Mouse (Mus musculus): ENCODE data around the gene Hlcs. TPM values are rescaled to one million over a fixed set of nuclear protein-coding genes. Genes with fewer than 3 reads are reported as not detected.

Gene Hlcs
- polyA plus RNA-seq, 1 experiment = 17.5 TPM

DNA sequence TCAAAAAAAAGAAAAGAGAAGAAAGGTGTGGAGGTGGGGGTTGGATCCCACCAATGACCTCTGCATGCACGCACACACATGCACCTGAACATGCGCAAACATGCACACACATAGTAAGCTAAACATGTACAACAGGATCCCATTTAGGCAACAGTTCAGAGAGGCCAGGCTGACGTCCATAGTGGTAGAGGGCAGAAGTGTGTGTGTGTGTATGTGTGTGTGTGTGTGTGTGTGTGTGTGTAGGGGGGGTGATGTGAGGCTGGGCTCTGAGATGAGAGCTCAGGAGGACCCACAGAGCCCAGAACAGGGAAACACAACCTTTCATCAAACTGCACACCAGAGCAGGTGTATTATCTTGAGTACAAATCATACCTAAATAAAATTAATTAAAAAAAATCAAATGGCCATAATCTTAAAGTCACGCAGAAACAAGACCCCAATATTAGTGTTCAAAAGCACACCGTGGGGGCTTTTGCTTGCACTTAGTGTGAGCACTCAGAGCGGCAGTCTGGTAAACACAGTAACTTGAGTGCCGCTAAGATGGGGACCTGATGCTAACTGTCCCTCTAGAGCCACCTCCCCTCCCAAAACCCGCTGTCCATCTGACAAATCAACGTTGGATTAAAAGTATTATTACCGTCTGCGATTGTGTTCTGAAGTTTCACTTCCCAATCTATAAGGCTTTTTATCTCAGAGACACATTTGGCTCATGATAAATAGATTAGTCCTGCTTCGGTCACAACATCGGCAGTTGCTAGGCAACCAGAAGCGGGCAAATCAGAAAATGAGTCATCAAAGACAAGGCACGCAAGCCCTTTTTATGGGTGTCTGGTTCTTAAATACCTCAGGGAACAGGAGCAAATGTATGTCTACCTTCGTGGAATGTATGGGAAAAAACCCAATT is 76.9 kb downstream of the Hlcs start:
- 55% methylated on average over 16 of the region's 16 CpGs for WGBS
- H3K4me1 ChIP-seq (ENCODE audit: control insufficient read depth, insufficient read depth, low read length) = 0 out of 2 replicates have a peak, but pooled peaks cover 2% of the 10 kb centered on the region
- no peaks in the 10 kb centered on the region for H3K27me3 ChIP-seq (ENCODE audit: control insufficient read depth, insufficient read depth, low read length)
- TF ChIP-seq CTCF (IDR thresholded peaks at IDR 0.05; ENCODE audit: borderline replicate concordance, insufficient read depth, low read depth, low read length) (no peak), POLR2A (IDR thresholded peaks at IDR 0.05; ENCODE audit: borderline replicate concordance, insufficient read depth, low read length) (no peak)
- no peak for DNase-seq
- no peak overlapping the region for H3K4me3 ChIP-seq (replicated peaks; ENCODE audit: insufficient read depth, low read depth, low read length)
- H3K27ac ChIP-seq (ENCODE audit: insufficient read depth, low read length) = no peak overlapping the region

DNA sequence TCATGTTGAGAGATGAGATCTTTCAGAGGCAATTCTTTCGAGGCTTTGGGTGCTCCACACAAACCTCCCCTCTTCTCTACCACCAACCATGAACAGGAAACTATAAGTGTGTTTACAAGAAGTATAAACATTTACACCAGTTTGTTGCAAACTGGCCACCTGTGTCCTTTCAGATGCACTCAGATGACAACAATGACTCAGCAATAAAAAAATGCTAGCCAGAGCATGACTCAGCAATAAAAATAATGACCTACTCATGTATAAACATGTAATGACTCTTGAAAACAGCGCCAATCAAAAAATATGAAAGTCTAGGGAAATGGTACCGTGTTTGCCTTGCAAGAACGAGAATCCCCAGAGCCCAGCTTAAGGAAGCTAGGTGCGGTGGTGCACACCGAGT is 77.7 kb downstream of the Hlcs start:
- Histone ChIP-seq H3K27ac (ENCODE audit: insufficient read depth, low read length) (no peak overlapping the region), H3K27me3 (ENCODE audit: control insufficient read depth, insufficient read depth, low read length) (no peaks in the 10 kb centered on the region), H3K4me1 (ENCODE audit: control insufficient read depth, insufficient read depth, low read length) (0 out of 2 replicates have a peak, but pooled peaks cover 2% of the 10 kb centered on the region), H3K4me3 (replicated peaks; ENCODE audit: insufficient read depth, low read depth, low read length) (no peak overlapping the region)
- TF ChIP-seq POLR2A (IDR thresholded peaks at IDR 0.05; ENCODE audit: borderline replicate concordance, insufficient read depth, low read length) (no peak), CTCF (IDR thresholded peaks at IDR 0.05; ENCODE audit: borderline replicate concordance, insufficient read depth, low read depth, low read length) (no peak)
- 96% methylated on average over 6 of the region's 6 CpGs for WGBS
- DNase-seq = no peak

DNA sequence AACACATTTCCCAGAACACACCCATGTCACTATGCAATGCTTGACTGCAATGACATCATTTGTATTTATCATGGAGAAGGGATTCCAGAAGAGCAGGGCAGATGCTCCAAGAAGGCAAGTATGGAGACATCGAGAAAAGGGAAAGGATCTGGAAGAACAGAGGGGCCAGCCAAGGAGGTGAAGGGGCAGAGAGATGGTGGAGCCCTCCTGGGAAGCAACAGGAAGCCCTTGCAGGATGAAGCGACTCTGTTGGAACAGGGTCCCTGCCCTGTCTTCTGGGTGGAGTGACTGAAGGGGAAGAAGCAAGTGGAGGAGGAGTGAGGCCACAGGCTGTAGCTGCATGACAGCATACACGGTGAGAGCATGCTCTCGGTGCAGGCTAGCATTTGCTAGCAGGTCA is 79.2 kb downstream of the Hlcs start:
- no peak overlapping the region for H3K27ac ChIP-seq (ENCODE audit: insufficient read depth, low read length)
- no peak overlapping the region for H3K4me3 ChIP-seq (replicated peaks; ENCODE audit: insufficient read depth, low read depth, low read length)
- TF ChIP-seq CTCF (IDR thresholded peaks at IDR 0.05; ENCODE audit: borderline replicate concordance, insufficient read depth, low read depth, low read length) = no peak
- no peak for TF ChIP-seq POLR2A (IDR thresholded peaks at IDR 0.05; ENCODE audit: borderline replicate concordance, insufficient read depth, low read length)
- H3K4me1 ChIP-seq (ENCODE audit: control insufficient read depth, insufficient read depth, low read length) = 0 out of 2 replicates have a peak, but pooled peaks cover 2% of the 10 kb centered on the region
- 74% methylated on average over 4 of the region's 4 CpGs for WGBS
- no peak for DNase-seq
- no peaks in the 10 kb centered on the region for H3K27me3 ChIP-seq (ENCODE audit: control insufficient read depth, insufficient read depth, low read length)

DNA sequence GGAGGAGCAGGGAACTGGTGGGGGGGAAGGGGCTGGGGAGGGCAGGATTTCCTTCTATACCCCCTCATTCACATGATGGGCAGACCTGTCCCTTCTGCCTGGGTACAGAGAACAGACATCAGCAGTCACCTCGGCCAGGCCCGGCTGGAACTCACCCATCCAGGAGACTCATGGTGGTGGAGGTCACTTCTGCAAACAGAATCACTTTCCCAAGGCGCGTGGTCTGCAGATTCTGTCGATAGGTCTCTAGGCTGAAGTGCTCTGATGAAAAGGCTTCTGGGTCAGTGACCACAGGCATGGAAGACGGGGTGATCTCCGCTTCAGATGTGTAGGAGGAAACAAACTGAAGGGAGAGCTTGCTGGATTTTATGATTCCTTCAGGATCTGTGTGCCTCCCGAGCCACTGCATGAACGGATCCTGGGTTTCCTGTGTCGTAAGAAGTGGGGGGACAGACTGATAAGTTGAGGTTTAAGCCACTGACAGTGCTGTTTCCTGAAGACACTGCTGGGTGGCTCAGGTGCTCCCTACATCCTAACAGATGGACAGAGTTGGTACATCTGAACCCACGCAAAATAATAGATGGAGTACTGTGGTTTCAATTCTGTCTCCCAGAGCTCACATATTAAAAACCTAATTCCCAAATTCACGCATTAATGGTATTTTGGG is 82.3 kb downstream of the Hlcs start:
- no peak overlapping the region for H3K4me3 ChIP-seq (replicated peaks; ENCODE audit: insufficient read depth, low read depth, low read length)
- H3K27me3 ChIP-seq (ENCODE audit: control insufficient read depth, insufficient read depth, low read length) = no peaks in the 10 kb centered on the region
- no peak overlapping the region for H3K27ac ChIP-seq (ENCODE audit: insufficient read depth, low read length)
- WGBS = 90% methylated on average over 12 of the region's 12 CpGs
- no peak for TF ChIP-seq CTCF (IDR thresholded peaks at IDR 0.05; ENCODE audit: borderline replicate concordance, insufficient read depth, low read depth, low read length)
- TF ChIP-seq POLR2A (IDR thresholded peaks at IDR 0.05; ENCODE audit: borderline replicate concordance, insufficient read depth, low read length) = no peak
- H3K4me1 ChIP-seq (ENCODE audit: control insufficient read depth, insufficient read depth, low read length) = no peaks in the 10 kb centered on the region
- DNase-seq = no peak

DNA sequence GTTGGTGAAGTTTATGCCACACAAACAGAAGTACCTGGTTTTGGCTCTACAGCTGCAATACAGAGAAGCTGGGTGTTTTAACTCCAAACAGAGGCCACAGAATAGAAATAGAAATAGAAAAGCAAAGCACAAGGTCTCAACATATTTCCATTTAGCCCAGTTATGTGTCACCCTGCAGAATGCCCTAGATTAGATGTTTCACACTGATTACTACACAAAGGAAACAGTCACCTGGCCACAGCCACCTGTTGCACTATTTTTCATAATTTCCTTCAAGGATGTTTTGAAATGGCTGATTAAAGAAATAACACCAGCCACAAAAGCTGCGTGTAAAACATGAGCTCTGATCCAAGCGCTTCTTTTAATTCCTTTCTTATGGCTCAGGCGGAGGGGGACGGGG is 82.9 kb downstream of the Hlcs start:
- Histone ChIP-seq H3K4me1 (ENCODE audit: control insufficient read depth, insufficient read depth, low read length) (no peaks in the 10 kb centered on the region), H3K4me3 (replicated peaks; ENCODE audit: insufficient read depth, low read depth, low read length) (no peak overlapping the region), H3K27me3 (ENCODE audit: control insufficient read depth, insufficient read depth, low read length) (no peaks in the 10 kb centered on the region), H3K27ac (ENCODE audit: insufficient read depth, low read length) (no peak overlapping the region)
- TF ChIP-seq POLR2A (IDR thresholded peaks at IDR 0.05; ENCODE audit: borderline replicate concordance, insufficient read depth, low read length) (no peak), CTCF (IDR thresholded peaks at IDR 0.05; ENCODE audit: borderline replicate concordance, insufficient read depth, low read depth, low read length) (no peak)
- WGBS = 92% methylated on average over 4 of the region's 4 CpGs
- no peak for DNase-seq

DNA sequence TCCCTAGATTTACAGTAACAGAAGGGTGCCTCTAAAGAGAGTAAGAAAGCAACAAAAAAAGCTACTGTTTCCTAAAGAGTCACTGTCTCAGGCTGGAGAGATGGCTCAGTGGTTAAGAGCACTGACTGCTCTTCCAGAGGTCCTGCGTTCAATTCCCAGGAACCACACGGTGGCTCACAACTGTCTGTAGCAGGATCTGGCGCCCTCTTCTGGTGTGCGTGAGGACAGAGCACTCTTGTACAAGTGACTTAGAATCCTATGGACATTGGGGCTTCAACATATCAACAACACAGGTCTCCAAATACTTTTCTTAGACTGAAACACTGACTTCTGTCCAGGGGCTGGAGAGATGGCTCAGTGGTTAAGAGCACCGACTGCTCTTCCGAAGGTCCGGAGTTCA is 83.5 kb downstream of the Hlcs start:
- TF ChIP-seq POLR2A (IDR thresholded peaks at IDR 0.05; ENCODE audit: borderline replicate concordance, insufficient read depth, low read length) (no peak), CTCF (IDR thresholded peaks at IDR 0.05; ENCODE audit: borderline replicate concordance, insufficient read depth, low read depth, low read length) (no peak)
- no peak overlapping the region for H3K4me3 ChIP-seq (replicated peaks; ENCODE audit: insufficient read depth, low read depth, low read length)
- no peak overlapping the region for H3K27ac ChIP-seq (ENCODE audit: insufficient read depth, low read length)
- no peaks in the 10 kb centered on the region for H3K27me3 ChIP-seq (ENCODE audit: control insufficient read depth, insufficient read depth, low read length)
- no peak for DNase-seq
- no peaks in the 10 kb centered on the region for H3K4me1 ChIP-seq (ENCODE audit: control insufficient read depth, insufficient read depth, low read length)
- 95% methylated on average over 7 of the region's 7 CpGs for WGBS

DNA sequence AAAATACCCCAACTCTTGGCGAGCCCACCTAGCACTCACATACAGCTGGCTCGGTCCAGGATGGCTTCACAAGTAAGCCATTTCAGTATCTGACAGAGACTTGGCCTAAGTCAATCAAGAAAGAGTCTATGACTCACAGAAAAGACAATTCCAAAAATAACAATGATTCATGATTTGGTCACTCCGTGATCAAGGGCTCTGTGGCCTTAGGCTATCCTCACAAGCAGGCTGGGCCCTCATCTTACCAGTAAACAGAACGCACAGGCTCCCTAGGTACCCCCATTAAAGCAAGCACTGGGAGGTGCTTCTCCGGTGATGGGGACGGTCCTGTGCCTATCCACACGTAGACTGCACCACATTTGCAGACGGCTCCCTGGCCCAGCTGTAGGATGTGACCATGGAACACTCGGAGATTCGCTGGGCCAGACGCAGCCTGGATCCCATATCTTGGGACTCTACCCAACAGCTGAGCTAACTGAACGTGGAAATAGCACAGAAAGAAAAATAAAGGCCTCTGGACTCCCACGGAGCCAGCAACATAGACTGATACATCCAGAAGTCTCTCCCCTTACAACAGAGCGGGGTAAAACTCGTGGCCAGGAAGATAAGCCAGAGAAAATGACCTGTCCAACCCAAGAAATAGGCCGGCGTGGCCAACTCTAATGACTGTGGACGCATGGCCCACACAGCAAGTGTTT is 84.4 kb downstream of the Hlcs start:
- Histone ChIP-seq H3K4me1 (ENCODE audit: control insufficient read depth, insufficient read depth, low read length) (no peaks in the 10 kb centered on the region), H3K27ac (ENCODE audit: insufficient read depth, low read length) (no peak overlapping the region), H3K4me3 (replicated peaks; ENCODE audit: insufficient read depth, low read depth, low read length) (no peak overlapping the region), H3K27me3 (ENCODE audit: control insufficient read depth, insufficient read depth, low read length) (no peaks in the 10 kb centered on the region)
- 89% methylated on average over 18 of the region's 18 CpGs for WGBS
- no peak for DNase-seq
- TF ChIP-seq POLR2A (IDR thresholded peaks at IDR 0.05; ENCODE audit: borderline replicate concordance, insufficient read depth, low read length) (no peak), CTCF (IDR thresholded peaks at IDR 0.05; ENCODE audit: borderline replicate concordance, insufficient read depth, low read depth, low read length) (no peak)

Measured in cerebellum, adult 2 months (tissue).